Mouse (Mus musculus) gastrocnemius, adult 8-10 months (tissue): ENCODE data around the gene Ptpra. TPM values are rescaled to one million over a fixed set of nuclear protein-coding genes. Genes with fewer than 3 reads are reported as not detected.
"Not testable (repeated sequence)": the region's sequence is repeated elsewhere in the genome, so short reads cannot be mapped to it uniquely, and the experiment has no call there.

ENCODE experiments used
- DNase-seq, 2 experiments: peaks; one replicate each; pipeline ENCODE4 v3.0.0; 2022; ENCODE audit warnings: low spot score in 2 of 2
- total RNA-seq, 4 experiments: library from RNA; stranded (reverse); gene quantifications; 2 replicates each; pipeline ENCODE4 v1.2.4; 2022

Ptpra gene
- total RNA-seq, 4 experiments from 2014 or later: 12.2 to 18.8 (median 14.5) TPM

- no peak for DNase-seq
These were observed 104.8 kb downstream of the Ptpra start for GRCm38 (mm10) chr2:130554841-130555240.

- no peak for DNase-seq
These were observed 106.2 kb downstream of the Ptpra start for GRCm38 (mm10) chr2:130556292-130556691.

- no peak for DNase-seq
These were observed 107.4 kb downstream of the Ptpra start for GRCm38 (mm10) chr2:130557462-130557861.

- no peak for DNase-seq
These were observed 107.9 kb downstream of the Ptpra start for GRCm38 (mm10) chr2:130558015-130558414.

GRCm38 (mm10) chr2:130563212-130564055 is 113.4 kb downstream of the Ptpra start, which contains the start of gene Mrps26:
Mrps26 (plus strand) TSS chr2:130563742.
- DNase-seq: peak; percentile 83 to 90

- no peak for DNase-seq
These were observed 114.0 kb downstream of the Ptpra start for GRCm38 (mm10) chr2:130564063-130564462.

GRCm38 (mm10) chr2:130564983-130565382 is 114.9 kb downstream of the Ptpra start:
- no peak for DNase-seq

- no peak for DNase-seq
These were observed 118.8 kb downstream of the Ptpra start for GRCm38 (mm10) chr2:130568921-130569320.

GRCm38 (mm10) chr2:130569926-130570325 is 119.8 kb downstream of the Ptpra start:
- no peak for DNase-seq

- DNase-seq: no peak
These were observed 124.9 kb downstream of the Ptpra start for GRCm38 (mm10) chr2:130574960-130575359.

- no peak for DNase-seq
These were observed 125.8 kb downstream of the Ptpra start, which contains the start of gene Oxt for GRCm38 (mm10) chr2:130575873-130576272. Oxt (plus strand) TSS chr2:130576173.

- not testable (repeated sequence) for DNase-seq
These were observed 126.5 kb downstream of the Ptpra start for GRCm38 (mm10) chr2:130576564-130576963.

- DNase-seq: no peak
These were observed 126.9 kb downstream of the Ptpra start for GRCm38 (mm10) chr2:130577021-130577420.

GRCm38 (mm10) chr2:130577632-130578031 is 127.6 kb downstream of the Ptpra start:
- no peak for DNase-seq

- DNase-seq: peak; percentile 21 to 31
These were observed 128.1 kb downstream of the Ptpra start for GRCm38 (mm10) chr2:130578148-130578547.

GRCm38 (mm10) chr2:130579791-130580190 is 129.7 kb downstream of the Ptpra start:
- DNase-seq: no peak

GRCm38 (mm10) chr2:130581201-130581600 is 131.1 kb downstream of the Ptpra start:
- no peak for DNase-seq

GRCm38 (mm10) chr2:130582552-130582951 is 132.5 kb downstream of the Ptpra start, which contains the start of gene Avp:
Avp (minus strand) TSS chr2:130582554.
- DNase-seq: no peak

GRCm38 (mm10) chr2:130583902-130584560 is 134.0 kb downstream of the Ptpra start:
- DNase-seq: no peak

- no peak for DNase-seq
These were observed 135.9 kb downstream of the Ptpra start for GRCm38 (mm10) chr2:130586016-130586415.

- DNase-seq: no peak
These were observed 138.3 kb downstream of the Ptpra start for GRCm38 (mm10) chr2:130588373-130588772.

- no peak for DNase-seq
These were observed 139.1 kb downstream of the Ptpra start for GRCm38 (mm10) chr2:130589157-130589556.
